Mouse (Mus musculus): ENCODE results near the gene Apba2.

Apba2 gene

DNA sequence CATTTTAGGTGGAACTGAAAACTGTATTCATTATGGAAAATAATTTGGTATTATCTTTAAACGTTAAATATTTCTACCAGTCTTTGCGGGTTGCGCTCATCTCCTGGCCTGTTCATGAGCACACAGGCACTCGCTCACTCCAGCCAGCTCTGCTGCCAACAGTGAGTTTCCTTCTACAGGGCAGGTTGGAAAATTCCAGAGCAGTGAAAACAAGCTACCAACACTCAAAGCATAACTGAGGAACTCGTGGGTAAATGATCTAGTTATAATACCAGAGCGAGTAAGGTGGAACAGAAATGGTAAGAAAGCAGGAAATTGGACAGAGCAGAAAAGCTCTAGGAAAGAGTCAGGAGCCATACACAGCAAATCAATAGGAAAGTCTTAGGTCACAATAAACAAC is 294.0 kb downstream of the Apba2 start:
- no peak for DNase-seq (ENCODE audit: low spot score in 2 of 2)
